Mouse (Mus musculus) heart, adult 10 weeks (tissue): ENCODE data around the gene Col6a1. TPM values are rescaled to one million over a fixed set of nuclear protein-coding genes. Genes with fewer than 3 reads are reported as not detected.

ENCODE experiments used
- polyA plus RNA-seq: library from polyadenylated mRNA; stranded (reverse); fragments of 350-450 nt; fragmentation: Illumina TruSeq; extraction: RNeasy Lipid Tissue Mini Kit (QIAGEN cat#74804); gene quantifications from one replicate; pipeline ENCODE4 v1.2.3, GENCODE M21; 2014; ENCODE audit warnings: low read depth, low replicate concordance

Col6a1 gene
- 48.7 TPM for polyA plus RNA-seq

GRCm38 (mm10) chr10:76725682-76726285, at the start of gene Col6a1:
Gene Col6a1, minus strand, starts transcription at chr10:76726168.

Other genes with a start within 250 kb of the Col6a1 start
- gene Lss, start 194.6 kb downstream of the Col6a1 start, polyA plus RNA-seq: 1.8 TPM
- gene Spatc1l, start 163.9 kb downstream of the Col6a1 start, polyA plus RNA-seq: not detected
- not detected for gene Ftcd, start 150.5 kb downstream of the Col6a1 start, polyA plus RNA-seq
- 49.8 TPM for gene Col6a2, start 102.5 kb downstream of the Col6a1 start, polyA plus RNA-seq
- gene Pcbp3, start 235.7 kb upstream of the Col6a1 start, polyA plus RNA-seq: 3.2 TPM